Mouse (Mus musculus): ENCODE results near the gene Dok1. TPM values are rescaled to one million over a fixed set of nuclear protein-coding genes. Genes with fewer than 3 reads are reported as not detected.

Gene Dok1
- total and polyA plus RNA-seq, 2 experiments from 2014 or later, result 1.4 to 3.3 TPM

GRCm38 (mm10) chr6:82998326-82998725 is 34.9 kb downstream of the Dok1 start:
- no peak overlapping the region for H3K27ac ChIP-seq (ENCODE audit: low read depth, low read length)
- H3K27me3 ChIP-seq (ENCODE audit: insufficient read depth, low read length), result no peaks in the 10 kb centered on the region
- ATAC-seq (no peak), DNase-seq (no peak)
- no peaks in the 10 kb centered on the region for H3K9me3 ChIP-seq (ENCODE audit: low read length)
- H3K4me3 ChIP-seq (ENCODE audit: low read depth, low read length), result no peak overlapping the region
- no peaks in the 10 kb centered on the region for H3K36me3 ChIP-seq (ENCODE audit: insufficient read depth)
- 72% methylated on average over 4 of the region's 4 CpGs for WGBS
- no peak overlapping the region for H3K4me2 ChIP-seq (ENCODE audit: low read depth)
- TF ChIP-seq CTCF (IDR thresholded peaks at IDR 0.05; ENCODE audit: low read depth), result no peak
- no peaks in the 10 kb centered on the region for H3K4me1 ChIP-seq (ENCODE audit: insufficient read depth)
- H3K9ac ChIP-seq, result no peak overlapping the region

GRCm38 (mm10) chr6:82997511-82998102 is 35.7 kb downstream of the Dok1 start:
- Histone ChIP-seq H3K4me1 (ENCODE audit: insufficient read depth) (no peaks in the 10 kb centered on the region), H3K27ac (ENCODE audit: low read depth, low read length) (no peak overlapping the region), H3K9me3 (ENCODE audit: low read length) (no peaks in the 10 kb centered on the region), H3K4me2 (ENCODE audit: low read depth) (no peak overlapping the region), H3K36me3 (ENCODE audit: insufficient read depth) (no peaks in the 10 kb centered on the region), H3K27me3 (ENCODE audit: insufficient read depth, low read length) (no peaks in the 10 kb centered on the region), H3K9ac (no peak overlapping the region), H3K4me3 (ENCODE audit: low read depth, low read length) (no peak overlapping the region)
- ATAC-seq (no peak), DNase-seq (no peak)
- TF ChIP-seq CTCF (IDR thresholded peaks at IDR 0.05; ENCODE audit: low read depth), result no peak
- 37% methylated on average over 7 of the region's 7 CpGs for WGBS

- TF ChIP-seq CTCF (IDR thresholded peaks at IDR 0.05; ENCODE audit: low read depth), result peak; percentile 99
These were observed 36.4 kb downstream of the Dok1 start for GRCm38 (mm10) chr6:82996740-82997315.

GRCm38 (mm10) chr6:82994372-82994771 is 38.9 kb downstream of the Dok1 start:
- Histone ChIP-seq H3K9ac (no peak overlapping the region), H3K4me1 (ENCODE audit: insufficient read depth) (no peaks in the 10 kb centered on the region), H3K36me3 (ENCODE audit: insufficient read depth) (no peaks in the 10 kb centered on the region), H3K27me3 (ENCODE audit: insufficient read depth, low read length) (no peaks in the 10 kb centered on the region), H3K27ac (ENCODE audit: low read depth, low read length) (no peak overlapping the region), H3K9me3 (ENCODE audit: low read length) (no peaks in the 10 kb centered on the region), H3K4me3 (ENCODE audit: low read depth, low read length) (no peak overlapping the region), H3K4me2 (ENCODE audit: low read depth) (no peak overlapping the region)
- ATAC-seq, result no peak
- no peak for DNase-seq
- 80% methylated on average over 7 of the region's 7 CpGs for WGBS
- TF ChIP-seq CTCF (IDR thresholded peaks at IDR 0.05; ENCODE audit: low read depth), result no peak

More at GRCm38 (mm10) chr6:82996740-82997315, 36.4 kb downstream of the Dok1 start:
- H3K36me3 ChIP-seq (ENCODE audit: insufficient read depth), result no peaks in the 10 kb centered on the region
- no peak overlapping the region for H3K27ac ChIP-seq (ENCODE audit: low read depth, low read length)
- no peak overlapping the region for H3K4me3 ChIP-seq (ENCODE audit: low read depth, low read length)
- H3K4me2 ChIP-seq (ENCODE audit: low read depth), result peak overlapping the region; percentile 28
- H3K27me3 ChIP-seq (ENCODE audit: insufficient read depth, low read length), result no peaks in the 10 kb centered on the region
- WGBS, result 10% methylated on average over 11 of the region's 11 CpGs
- ATAC-seq, result peak; percentile 99
- peak; percentile 95 for DNase-seq
- no peaks in the 10 kb centered on the region for H3K9me3 ChIP-seq (ENCODE audit: low read length)
- H3K9ac ChIP-seq, result no peak overlapping the region
- no peaks in the 10 kb centered on the region for H3K4me1 ChIP-seq (ENCODE audit: insufficient read depth)

- no peaks in the 10 kb centered on the region for H3K36me3 ChIP-seq (ENCODE audit: insufficient read depth)
- H3K27ac ChIP-seq (ENCODE audit: low read depth, low read length), result no peak overlapping the region
- WGBS, result 39% methylated on average over 1 of the region's 1 CpGs
- TF ChIP-seq CTCF (IDR thresholded peaks at IDR 0.05; ENCODE audit: low read depth), result no peak
- no peak overlapping the region for H3K4me3 ChIP-seq (ENCODE audit: low read depth, low read length)
- H3K4me1 ChIP-seq (ENCODE audit: insufficient read depth), result no peaks in the 10 kb centered on the region
- ATAC-seq (no peak), DNase-seq (no peak)
- no peaks in the 10 kb centered on the region for H3K9me3 ChIP-seq (ENCODE audit: low read length)
- H3K4me2 ChIP-seq (ENCODE audit: low read depth), result no peak overlapping the region
- H3K9ac ChIP-seq, result no peak overlapping the region
- H3K27me3 ChIP-seq (ENCODE audit: insufficient read depth, low read length), result no peaks in the 10 kb centered on the region
These were observed 39.6 kb downstream of the Dok1 start for GRCm38 (mm10) chr6:82993696-82994095.

- no peak for DNase-seq
- no peaks in the 10 kb centered on the region for H3K9me3 ChIP-seq (ENCODE audit: low read length)
- H3K9ac ChIP-seq, result no peak overlapping the region
- no peaks in the 10 kb centered on the region for H3K36me3 ChIP-seq (ENCODE audit: insufficient read depth)
- H3K27ac ChIP-seq (ENCODE audit: low read depth, low read length), result no peak overlapping the region
- 39% methylated on average over 9 of the region's 9 CpGs for WGBS
- no peaks in the 10 kb centered on the region for H3K4me1 ChIP-seq (ENCODE audit: insufficient read depth)
- H3K4me3 ChIP-seq (ENCODE audit: low read depth, low read length), result no peak overlapping the region
- ATAC-seq, result no peak
- H3K4me2 ChIP-seq (ENCODE audit: low read depth), result no peak overlapping the region
- H3K27me3 ChIP-seq (ENCODE audit: insufficient read depth, low read length), result no peaks in the 10 kb centered on the region
- no peak for TF ChIP-seq CTCF (IDR thresholded peaks at IDR 0.05; ENCODE audit: low read depth)
These were observed 45.8 kb downstream of the Dok1 start for GRCm38 (mm10) chr6:82987411-82987971.

Small RNA genes lying within 50 kb of the gene (microRNA-seq; reads per million reads assigned to microRNA genes)
- gene Mir7040, result 0 to 0.24 reads per million in 2 experiments

Other genes starting within 250 kb of the Dok1 start
- gene Sema4f, start 93.7 kb downstream of the Dok1 start, total RNA-seq (2014; rRNA removed), result 13.6 and 17.4 TPM in 2 replicates
- gene Sema4f, start 93.7 kb downstream of the Dok1 start, polyA plus RNA-seq (2015; fragmentation: Nextera tagmentation; extraction: Ambion mirVana), result 11.5 and 20.6 TPM in 2 replicates
- gene M1ap, start 86.6 kb downstream of the Dok1 start, total RNA-seq (2014; rRNA removed), result 0.10 TPM in 1 of 2 replicates, not detected in the other
- 0.10 TPM in 1 of 2 replicates, not detected in the other for gene M1ap, start 86.6 kb downstream of the Dok1 start, polyA plus RNA-seq (2015; fragmentation: Nextera tagmentation; extraction: Ambion mirVana)
- gene Loxl3, start 702 bp upstream of the Dok1 start, total RNA-seq (2014; rRNA removed), result 3.5 and 4.7 TPM in 2 replicates
- 4.3 and 4.5 TPM in 2 replicates for gene Loxl3, start 702 bp upstream of the Dok1 start, polyA plus RNA-seq (2015; fragmentation: Nextera tagmentation; extraction: Ambion mirVana)
- gene Aup1, start 21.1 kb upstream of the Dok1 start, total RNA-seq (2014; rRNA removed), result 85.9 and 146 TPM in 2 replicates
- 126 and 129 TPM in 2 replicates for gene Aup1, start 21.1 kb upstream of the Dok1 start, polyA plus RNA-seq (2015; fragmentation: Nextera tagmentation; extraction: Ambion mirVana)
- 46.1 and 47.0 TPM in 2 replicates for gene Htra2, start 21.8 kb upstream of the Dok1 start, total RNA-seq (2014; rRNA removed)
- gene Htra2, start 21.8 kb upstream of the Dok1 start, polyA plus RNA-seq (2015; fragmentation: Nextera tagmentation; extraction: Ambion mirVana), result 75.1 and 81.0 TPM in 2 replicates
- gene Dqx1, start 24.4 kb upstream of the Dok1 start, total RNA-seq (2014; rRNA removed), result 0.05 TPM in 1 of 2 replicates, not detected in the other
- 0.11 and 0.13 TPM in 2 replicates for gene Dqx1, start 24.4 kb upstream of the Dok1 start, polyA plus RNA-seq (2015; fragmentation: Nextera tagmentation; extraction: Ambion mirVana)
- gene Tlx2, start 36.8 kb upstream of the Dok1 start, total RNA-seq (2014; rRNA removed), result not detected in 2 replicates
- gene Tlx2, start 36.8 kb upstream of the Dok1 start, polyA plus RNA-seq (2015; fragmentation: Nextera tagmentation; extraction: Ambion mirVana), result not detected in 2 replicates
- 16.1 and 18.8 TPM in 2 replicates for gene Pcgf1, start 44.4 kb upstream of the Dok1 start, total RNA-seq (2014; rRNA removed)
- gene Pcgf1, start 44.4 kb upstream of the Dok1 start, polyA plus RNA-seq (2015; fragmentation: Nextera tagmentation; extraction: Ambion mirVana), result 30.7 and 30.8 TPM in 2 replicates
- 0.46 TPM in 1 of 2 replicates, not detected in the other for gene Lbx2, start 52.9 kb upstream of the Dok1 start, total RNA-seq (2014; rRNA removed)
- gene Lbx2, start 52.9 kb upstream of the Dok1 start, polyA plus RNA-seq (2015; fragmentation: Nextera tagmentation; extraction: Ambion mirVana), result 0.33 TPM in 1 of 2 replicates, not detected in the other
- gene Ccdc142, start 68.1 kb upstream of the Dok1 start, total RNA-seq (2014; rRNA removed), result 15.3 and 16.6 TPM in 2 replicates
- 2.1 and 5.6 TPM in 2 replicates for gene Ccdc142, start 68.1 kb upstream of the Dok1 start, polyA plus RNA-seq (2015; fragmentation: Nextera tagmentation; extraction: Ambion mirVana)
- 7.0 and 9.5 TPM in 2 replicates for gene Gm42688, start 68.1 kb upstream of the Dok1 start, total RNA-seq (2014; rRNA removed)
- gene Gm42688, start 68.1 kb upstream of the Dok1 start, polyA plus RNA-seq (2015; fragmentation: Nextera tagmentation; extraction: Ambion mirVana), result 2.4 and 2.9 TPM in 2 replicates
- gene Mrpl53, start 75.6 kb upstream of the Dok1 start, total RNA-seq (2014; rRNA removed), result 64.6 and 102 TPM in 2 replicates
- gene Mrpl53, start 75.6 kb upstream of the Dok1 start, polyA plus RNA-seq (2015; fragmentation: Nextera tagmentation; extraction: Ambion mirVana), result 126 and 141 TPM in 2 replicates
- gene Mogs, start 82.0 kb upstream of the Dok1 start, total RNA-seq (2014; rRNA removed), result 39.7 and 43.5 TPM in 2 replicates
- 15.7 and 17.4 TPM in 2 replicates for gene Mogs, start 82.0 kb upstream of the Dok1 start, polyA plus RNA-seq (2015; fragmentation: Nextera tagmentation; extraction: Ambion mirVana)
- 129 and 151 TPM in 2 replicates for gene Wbp1, start 88.1 kb upstream of the Dok1 start, total RNA-seq (2014; rRNA removed)
- 104 and 109 TPM in 2 replicates for gene Wbp1, start 88.1 kb upstream of the Dok1 start, polyA plus RNA-seq (2015; fragmentation: Nextera tagmentation; extraction: Ambion mirVana)
- 40.1 and 44.5 TPM in 2 replicates for gene Ino80b, start 92.0 kb upstream of the Dok1 start, total RNA-seq (2014; rRNA removed)
- gene Ino80b, start 92.0 kb upstream of the Dok1 start, polyA plus RNA-seq (2015; fragmentation: Nextera tagmentation; extraction: Ambion mirVana), result 14.9 and 15.3 TPM in 2 replicates
- 17.1 and 19.4 TPM in 2 replicates for gene Rtkn, start 102.0 kb upstream of the Dok1 start, total RNA-seq (2014; rRNA removed)
- gene Rtkn, start 102.0 kb upstream of the Dok1 start, polyA plus RNA-seq (2015; fragmentation: Nextera tagmentation; extraction: Ambion mirVana), result 7.9 and 8.1 TPM in 2 replicates
- gene Wdr54, start 122.9 kb upstream of the Dok1 start, total RNA-seq (2014; rRNA removed), result 11.1 and 13.4 TPM in 2 replicates
- gene Wdr54, start 122.9 kb upstream of the Dok1 start, polyA plus RNA-seq (2015; fragmentation: Nextera tagmentation; extraction: Ambion mirVana), result 19.7 and 24.1 TPM in 2 replicates
- 17.0 and 17.5 TPM in 2 replicates for gene 1700003E16Rik, start 122.9 kb upstream of the Dok1 start, total RNA-seq (2014; rRNA removed)
- gene 1700003E16Rik, start 122.9 kb upstream of the Dok1 start, polyA plus RNA-seq (2015; fragmentation: Nextera tagmentation; extraction: Ambion mirVana), result 13.9 and 18.3 TPM in 2 replicates
- gene Dctn1, start 132.4 kb upstream of the Dok1 start, total RNA-seq (2014; rRNA removed), result 97.3 and 126 TPM in 2 replicates
- gene Dctn1, start 132.4 kb upstream of the Dok1 start, polyA plus RNA-seq (2015; fragmentation: Nextera tagmentation; extraction: Ambion mirVana), result 132 and 152 TPM in 2 replicates
- gene Slc4a5, start 186.4 kb upstream of the Dok1 start, total RNA-seq (2014; rRNA removed), result 1.3 and 1.7 TPM in 2 replicates
- gene Slc4a5, start 186.4 kb upstream of the Dok1 start, polyA plus RNA-seq (2015; fragmentation: Nextera tagmentation; extraction: Ambion mirVana), result 0.45 and 1.3 TPM in 2 replicates

Measured in forebrain, postnatal 0 days (tissue).